Mouse (Mus musculus): ENCODE results near the gene Kcnv2.

Kcnv2 gene

DNA sequence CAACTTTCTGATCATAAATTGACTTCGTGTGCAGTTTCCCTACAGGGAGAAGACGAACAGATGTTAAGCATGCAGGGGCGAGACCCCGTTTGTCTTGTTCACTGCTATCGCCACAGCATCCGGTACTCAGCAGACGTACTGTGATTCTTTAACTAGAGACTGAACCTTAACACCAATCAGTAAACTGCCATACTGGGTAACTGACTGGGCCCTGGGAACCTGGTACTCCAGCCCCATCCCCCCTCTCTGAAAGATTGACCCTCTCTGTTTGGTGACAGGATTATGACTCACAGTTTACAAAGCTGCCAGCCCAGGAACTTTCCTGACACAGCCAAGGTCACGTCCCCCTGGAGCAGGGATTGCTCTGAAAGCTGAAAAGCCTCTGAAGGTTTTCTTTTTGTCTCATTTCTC is 42.1 kb downstream of the Kcnv2 start:
- DNase-seq (ENCODE audit: low read depth) = no peak

DNA sequence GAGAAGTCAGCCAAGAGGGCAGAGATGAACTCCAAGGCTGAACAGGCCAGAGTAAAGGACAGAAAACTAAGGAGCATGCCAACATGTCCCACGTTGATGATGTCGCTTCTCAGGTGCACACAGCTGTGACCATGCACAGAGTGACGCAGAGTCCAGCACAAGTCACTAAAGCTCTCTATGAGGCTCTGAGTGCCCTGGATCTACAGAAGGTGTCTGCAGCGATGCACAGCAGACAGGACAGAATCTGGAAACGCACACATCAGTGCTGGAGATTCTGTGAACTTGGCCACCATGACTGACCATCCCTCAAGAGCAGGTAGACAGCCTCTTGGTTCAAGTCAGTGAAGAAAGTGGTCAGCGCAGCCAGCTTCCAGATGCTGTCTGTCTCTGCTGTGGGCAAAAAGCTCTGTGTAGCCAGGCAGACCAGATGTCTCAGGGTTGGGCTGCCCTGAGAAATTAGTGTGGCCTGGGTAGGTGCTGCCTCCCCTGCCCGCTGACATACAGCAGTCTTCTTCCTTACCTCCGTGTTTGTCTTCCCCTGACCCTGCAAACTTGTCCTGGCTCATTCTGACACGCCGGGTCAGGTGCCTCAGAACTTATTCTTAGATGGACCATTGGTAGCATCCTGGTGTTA is 43.8 kb downstream of the Kcnv2 start:
- DNase-seq (ENCODE audit: low read depth) = no peak

DNA sequence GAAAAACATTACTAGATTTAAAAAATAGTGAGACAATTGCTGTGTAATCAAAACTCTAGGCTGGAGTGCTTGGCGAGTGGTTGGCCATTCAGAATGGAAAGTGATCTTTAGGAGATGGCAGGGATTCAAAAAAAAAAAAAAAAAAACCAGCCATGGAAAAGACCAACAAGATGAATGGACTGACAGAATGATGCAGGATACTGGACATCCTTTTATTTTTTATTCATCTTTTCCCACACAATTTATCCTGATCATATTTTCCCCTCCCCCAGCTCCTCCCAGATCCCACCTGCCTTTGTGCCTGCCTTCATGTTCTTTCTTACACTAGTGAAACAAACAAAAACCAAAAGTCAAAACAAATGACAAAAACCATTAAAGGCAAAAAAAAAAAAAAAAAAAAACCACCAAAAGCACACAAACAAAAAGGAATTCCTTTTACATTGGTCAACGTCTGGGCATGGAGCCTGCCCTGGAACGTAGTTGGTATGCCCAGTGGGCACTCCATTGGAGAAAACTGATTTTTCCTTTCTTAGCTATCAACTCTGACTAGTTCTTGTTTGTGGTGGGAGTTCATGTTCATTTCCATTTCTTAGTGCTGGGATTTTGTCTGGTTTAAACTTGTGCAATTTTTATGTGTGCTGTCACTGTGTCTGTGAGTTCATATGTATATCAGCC is 47.2 kb downstream of the Kcnv2 start:
- no peak for DNase-seq (ENCODE audit: low read depth)

DNA sequence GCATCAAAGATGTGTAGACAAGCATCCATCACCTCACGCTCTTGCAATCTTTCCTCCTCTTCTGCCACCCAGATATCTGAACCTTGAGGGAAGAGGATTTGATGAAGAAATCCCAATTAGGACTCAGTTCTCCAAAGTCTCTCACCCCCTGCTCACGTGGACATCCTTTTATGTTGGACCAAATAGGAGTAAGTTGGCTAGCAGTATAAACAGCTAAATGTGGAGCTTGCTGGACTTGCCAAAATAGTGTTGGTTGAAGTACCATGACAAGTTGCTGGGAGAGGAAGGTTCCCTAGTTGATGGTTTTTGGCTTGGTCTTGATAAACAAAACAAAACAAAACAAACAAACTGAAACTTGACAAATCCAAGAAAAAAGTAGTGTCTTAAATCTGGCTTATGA is 47.8 kb downstream of the Kcnv2 start:
- DNase-seq (ENCODE audit: low read depth) = no peak

- no peak for DNase-seq (ENCODE audit: low read depth)
These were observed 48.4 kb downstream of the Kcnv2 start for GRCm38 (mm10) chr19:27370784-27371183.

DNA sequence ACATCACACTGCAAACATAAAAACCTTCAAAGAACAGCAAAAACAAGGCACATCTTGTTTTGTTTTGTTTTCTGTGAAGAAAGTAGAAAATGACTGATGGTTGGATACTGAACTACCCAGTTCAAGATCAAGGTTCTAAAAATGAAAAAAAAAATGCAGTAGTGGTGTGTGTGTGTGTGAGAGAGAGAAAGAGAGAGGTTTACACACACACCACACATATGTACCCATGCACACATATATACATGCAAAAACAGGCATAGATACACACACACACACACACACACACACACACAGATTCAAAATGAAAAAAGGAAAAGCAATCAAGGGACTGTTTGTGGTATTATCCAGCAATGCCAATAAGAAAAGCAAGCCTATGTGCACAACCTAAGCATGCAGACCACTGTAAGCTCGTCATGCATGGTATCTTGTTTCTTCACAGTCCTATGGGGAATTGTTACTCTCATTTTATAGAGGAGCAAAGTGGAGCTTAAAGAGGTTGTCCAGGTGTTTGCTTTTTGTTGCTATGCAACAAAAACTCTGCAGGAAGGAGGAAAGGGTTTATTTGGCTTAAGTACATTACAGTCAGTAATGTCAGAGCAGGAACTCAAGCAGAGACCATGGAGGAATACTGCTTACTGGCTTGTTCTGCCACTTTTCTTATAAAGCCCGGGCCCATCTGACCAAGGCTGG is 57.5 kb downstream of the Kcnv2 start:
- no peak for DNase-seq (ENCODE audit: low read depth)

- DNase-seq (ENCODE audit: low read depth) = no peak
These were observed 59.7 kb downstream of the Kcnv2 start for GRCm38 (mm10) chr19:27382131-27382530.

- no peak for DNase-seq (ENCODE audit: low read depth)
These were observed 60.9 kb downstream of the Kcnv2 start for GRCm38 (mm10) chr19:27383266-27383665.

DNA sequence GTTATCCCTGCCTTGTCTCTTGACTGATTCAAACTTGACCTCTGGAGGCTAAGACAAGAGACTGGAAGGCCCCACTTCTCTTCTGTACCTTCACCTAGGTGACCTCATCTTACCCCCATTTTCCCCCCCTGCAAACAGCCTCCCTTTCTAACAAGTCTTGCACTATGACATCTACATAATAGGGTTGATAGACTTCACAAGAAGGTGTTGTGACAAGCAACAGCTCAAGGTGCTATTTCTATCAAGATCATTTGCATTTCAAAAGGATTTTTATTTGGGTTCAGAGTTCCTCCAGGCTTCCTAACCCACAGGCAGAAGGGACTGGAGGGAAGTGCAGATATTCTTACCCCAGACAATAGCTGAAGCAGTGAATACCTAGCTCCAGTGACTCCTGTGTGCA is 62.9 kb downstream of the Kcnv2 start:
- no peak for DNase-seq (ENCODE audit: low read depth)

All from c-Kit-positive CD71-positive TER-119-negative erythroid progenitor cells, embryonic 14.5 days (primary cell).